Mouse (Mus musculus) brain, embryonic 14.5 days (tissue): Measurements from ENCODE around the gene Zzz3.

Experiments used
- CTCF ChIP-seq: fragments of 200-500 bp; IDR thresholded peaks from 2 replicates; pipeline ENCODE4 v1.5.1; 2012; ENCODE audit warnings: inconsistent platforms, mild to moderate bottlenecking, moderate library complexity, borderline replicate concordance; ENCODE audit not compliant: insufficient read depth, insufficient read length; ENCODE audit errors: extremely low read depth
- POLR2A ChIP-seq: fragments of 200-500 bp; IDR thresholded peaks from 2 replicates; pipeline ENCODE4 v1.6.1; 2012; ENCODE audit warnings: mild to moderate bottlenecking, inconsistent platforms, borderline replicate concordance; ENCODE audit not compliant: poor library complexity, insufficient read depth, insufficient read length, severe bottlenecking; ENCODE audit errors: extremely low read depth

GRCm38 (mm10) chr3:152488964-152489363 is 93.7 kb downstream of the Zzz3 start:
- TF ChIP-seq CTCF, result no peak
- TF ChIP-seq POLR2A, result no peak
